Mouse (Mus musculus): ENCODE measurements around the gene H2-M10.6.

GRCm38 (mm10) chr17:36811871-36812270 lies at the start of gene H2-M10.6:
- TF ChIP-seq CHD2 (IDR thresholded peaks at IDR 0.05; ENCODE audit: low read depth, low read length), result no peak
- no peak for TF ChIP-seq MAFK (IDR thresholded peaks at IDR 0.05; ENCODE audit: insufficient read depth, low read depth, low read length)
